Mouse (Mus musculus): ENCODE results near the gene Rhobtb3.
"Not testable (repeated sequence)": the region's sequence is repeated elsewhere in the genome, so short reads cannot be mapped to it uniquely, and the experiment has no call there.

The Rhobtb3 gene

GRCm38 (mm10) chr13:75823201-75823600 lies 120.5 kb downstream of the Rhobtb3 start:
- no peak for ATAC-seq (ENCODE audit: insufficient number of reproducible peaks, low FRiP score, low TSS enrichment)

GRCm38 (mm10) chr13:75822366-75822765 lies 121.4 kb downstream of the Rhobtb3 start:
- ATAC-seq (ENCODE audit: insufficient number of reproducible peaks, low FRiP score, low TSS enrichment): not testable (repeated sequence)

- no peak for ATAC-seq (ENCODE audit: insufficient number of reproducible peaks, low FRiP score, low TSS enrichment)
These were observed 123.8 kb downstream of the Rhobtb3 start for GRCm38 (mm10) chr13:75819898-75820297.
